ENCODE assay signal across 27 mouse cellular contexts in the genomic region with DNA sequence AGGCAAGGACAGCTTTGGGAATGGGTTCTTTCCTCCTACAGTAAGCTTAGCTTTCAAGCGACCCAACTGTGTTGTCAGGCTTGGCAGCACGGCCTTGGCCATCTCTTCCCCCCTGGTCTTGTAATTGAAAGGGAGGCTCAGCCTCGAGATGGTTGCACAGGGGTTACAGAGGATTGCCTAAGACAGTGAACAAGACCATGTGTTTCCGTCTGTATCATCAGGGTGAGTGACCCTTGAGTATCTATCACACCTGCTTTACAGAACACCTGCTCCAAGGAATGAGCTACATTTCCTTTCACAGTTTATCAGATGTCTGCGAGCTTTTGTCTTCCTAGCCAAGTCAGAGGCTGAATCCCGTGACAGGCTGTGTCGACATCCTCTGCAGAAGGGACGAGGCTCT. TPM values are rescaled to one million over a fixed set of nuclear protein-coding genes. Genes with fewer than 3 reads are reported as not detected.
A peak's percentile ranks its signal among the peaks of the same experiment; 100 is the strongest.
DNase-seq lines count a peak whose midpoint lies in the region; ATAC-seq and TF ChIP-seq lines count a peak whose summit lies in the region.
"Had no signal": no experiment of that assay in that cellular context is flagged by ENCODE, and none has a peak within 500 bp of the region (broad histone marks: within the 10 kb centered on the region; RNA-seq: fewer than 3 reads in every experiment).

No protein-coding gene starts in this region.

- peaks cover 6% of the 10 kb centered on the region for H3K4me1 ChIP-seq in limb, embryonic 15.5 days
- H3K4me1 ChIP-seq in limb, embryonic 10.5 days: peaks cover 14% of the 10 kb centered on the region
- H3K4me1 ChIP-seq in intestine, postnatal 0 days (replicated peaks; ENCODE audit: control insufficient read depth, insufficient read depth, low read length): no peaks in the 10 kb centered on the region; the same call in 1 of the 2 replicates

- H3K9ac ChIP-seq in limb, embryonic 15.5 days: no peak overlapping the region
- H3K9ac ChIP-seq in intestine, postnatal 0 days (ENCODE audit: low read depth, low read length): no peak overlapping the region
- H3K9ac ChIP-seq: forebrain, embryonic 13.5 days; hindbrain, embryonic 15.5 days; kidney, embryonic 15.5 days; midbrain, embryonic 13.5 days had no signal

- DNase-seq in gastrocnemius, adult 2 months: no peak
- DNase-seq in gastrocnemius, postnatal 14 days: no peak
- DNase-seq in limb, embryonic 10.5 days (ENCODE audit: low spot score): no peak
- DNase-seq in NIH3T3 (ENCODE audit: low read depth): peak; percentile 13
- no peak for DNase-seq in adrenal gland, adult 18-20 months (ENCODE audit: low spot score in 2 of 2)
- no peak for DNase-seq in right cerebral cortex, adult 2 months (ENCODE audit: low spot score in 2 of 2)
- DNase-seq: adrenal gland, postnatal 10 days; B cell, adult 2 months; cerebellum, postnatal 36 days; gastrocnemius, postnatal 10 days; heart, adult 2 months; heart, postnatal 4 days; kidney, adult 11 months; kidney, postnatal 36 days; left cerebral cortex, postnatal 4 days; thymus, adult 2 months; thymus, postnatal 4 days had no signal

- no peaks in the 10 kb centered on the region for H3K9me3 ChIP-seq in limb, embryonic 15.5 days
- no peaks in the 10 kb centered on the region for H3K9me3 ChIP-seq in limb, embryonic 10.5 days (replicated peaks)
- H3K9me3 ChIP-seq in intestine, postnatal 0 days (ENCODE audit: control insufficient read depth): no peaks in the 10 kb centered on the region
- H3K9me3 ChIP-seq: forebrain, embryonic 13.5 days; G1E; hindbrain, embryonic 15.5 days; kidney, embryonic 15.5 days; midbrain, embryonic 13.5 days had no signal

- 73% methylated on average over 8 of the region's 8 CpGs for whole genome bisulfite sequencing in limb, embryonic 15.5 days
- whole genome bisulfite sequencing in limb, embryonic 10.5 days: 84% methylated on average over 8 of the region's 8 CpGs
- WGBS in intestine, postnatal 0 days: 41% methylated on average over 8 of the region's 8 CpGs

- H3K27ac ChIP-seq in gastrocnemius, adult 2 months: peak overlapping the region; percentile 54
- peak overlapping the region; percentile 51; the same call in 1 of the 2 replicates for H3K27ac ChIP-seq in limb, embryonic 15.5 days
- H3K27ac ChIP-seq in limb, embryonic 10.5 days: no peak overlapping the region
- no peak overlapping the region for H3K27ac ChIP-seq in intestine, postnatal 0 days (ENCODE audit: low read depth, low read length)
- H3K27ac ChIP-seq: forebrain, embryonic 13.5 days; hindbrain, embryonic 15.5 days; kidney, embryonic 15.5 days; midbrain, embryonic 13.5 days had no signal

- no peak overlapping the region for H3K4me2 ChIP-seq in limb, embryonic 15.5 days
- no peak overlapping the region for H3K4me2 ChIP-seq in intestine, postnatal 0 days (replicated peaks; ENCODE audit: low read depth)
- H3K4me2 ChIP-seq: forebrain, embryonic 13.5 days; hindbrain, embryonic 15.5 days; kidney, embryonic 15.5 days; midbrain, embryonic 13.5 days had no signal

- H3K36me3 ChIP-seq in limb, embryonic 15.5 days: peaks cover 18% of the 10 kb centered on the region
- peaks cover 16% of the 10 kb centered on the region; the same call in 1 of the 2 replicates for H3K36me3 ChIP-seq in limb, embryonic 10.5 days
- H3K36me3 ChIP-seq in intestine, postnatal 0 days (ENCODE audit: control insufficient read depth, insufficient read depth): peaks cover 22% of the 10 kb centered on the region
- H3K36me3 ChIP-seq: G1E; hindbrain, embryonic 15.5 days had no signal

- no peaks in the 10 kb centered on the region for H3K27me3 ChIP-seq in limb, embryonic 15.5 days
- no peaks in the 10 kb centered on the region for H3K27me3 ChIP-seq in limb, embryonic 10.5 days (ENCODE audit: low read depth, poor library complexity, severe bottlenecking)
- H3K27me3 ChIP-seq in intestine, postnatal 0 days (replicated peaks; ENCODE audit: control insufficient read depth, insufficient read depth, low read length): no peaks in the 10 kb centered on the region
- H3K27me3 ChIP-seq: CH12.LX; forebrain, embryonic 13.5 days; hindbrain, embryonic 15.5 days; kidney, embryonic 15.5 days; midbrain, embryonic 13.5 days had no signal

- ATAC-seq in limb, embryonic 15.5 days (ENCODE audit: insufficient number of reproducible peaks, low FRiP score, low TSS enrichment, low read depth): no peak
- ATAC-seq in intestine, postnatal 0 days: peak; percentile 69
- ATAC-seq: activated CD4-positive, CD25-positive, alpha-beta regulatory T cell, adult 4 months; forebrain, embryonic 13.5 days; midbrain, embryonic 13.5 days had no signal

- no peak for TF ChIP-seq CTCF in gastrocnemius, adult 2 months (IDR thresholded peaks at IDR 0.05)
- TF ChIP-seq CTCF in intestine, postnatal 0 days (IDR thresholded peaks at IDR 0.05; ENCODE audit: low read depth): no peak

- intact Hi-C loops in gastrocnemius, adult 2 months (cut with DNase I): no loop called here
- intact Hi-C loops in gastrocnemius, postnatal 14 days (cut with DNase I; ENCODE audit: low total_unique reads): no loop called here

- no peak overlapping the region for H3K4me3 ChIP-seq in gastrocnemius, adult 2 months
- H3K4me3 ChIP-seq in limb, embryonic 15.5 days: no peak overlapping the region
- H3K4me3 ChIP-seq in limb, embryonic 10.5 days: no peak overlapping the region
- no peak overlapping the region for H3K4me3 ChIP-seq in intestine, postnatal 0 days (ENCODE audit: low read depth, low read length)
- H3K4me3 ChIP-seq: erythroblast, embryonic 14.5 days; forebrain, embryonic 13.5 days; heart, adult 2 months; hindbrain, embryonic 15.5 days; kidney, embryonic 15.5 days; midbrain, embryonic 13.5 days had no signal

RNA-seq across cellular contexts. Expression of gene Ypel2, which starts 48.4 kb away (rescaled TPM):
- total RNA-seq in gastrocnemius, adult 2 months (2021): 10 to 100 TPM in 1 of 2 experiments, 1 to 10 TPM in 1; 4.5 to 11.6 TPM
- 1 to 10 TPM; 6.7 to 9.7 TPM for total RNA-seq in gastrocnemius, postnatal 14 days (2021)
- polyA plus RNA-seq in limb, embryonic 15.5 days (2015; fragmentation: Nextera tagmentation; extraction: Ambion mirVana): 7.9 and 8.5 TPM in 2 replicates
- 3.0 and 5.5 TPM in 2 replicates for polyA plus RNA-seq in limb, embryonic 10.5 days (2016; fragmentation: Nextera tagmentation; extraction: Ambion mirVana)
- polyA plus RNA-seq in intestine, postnatal 0 days (2015; fragmentation: Nextera tagmentation; extraction: Ambion mirVana): 4.6 and 5.9 TPM in 2 replicates
- 10 to 100 TPM; 12.8 to 31.2 TPM for total RNA-seq in adrenal gland, adult 18-20 months (2021)

Comparison
In these comparisons a context has a peak if more than half of its experiments do, and no peak if none do; other contexts are left out.
1. H3K27ac ChIP-seq: peak in gastrocnemius, adult 2 months (single experiment) and limb, embryonic 15.5 days (single experiment); none in limb, embryonic 10.5 days (single experiment) and intestine, postnatal 0 days (single experiment).